Mouse (Mus musculus) retina, adult 2 months (tissue): ENCODE measurements around the gene Mtrf1.
"Not testable (repeated sequence)": the region's sequence is repeated elsewhere in the genome, so short reads cannot be mapped to it uniquely, and the experiment has no call there.

ENCODE experiments used
- DNase-seq: peaks from one replicate; pipeline ENCODE4 v3.0.0-alpha.2; 2012; ENCODE audit warnings: low read depth, low spot score

The Mtrf1 gene

GRCm38 (mm10) chr14:79397321-79398122 lies at the start of gene Mtrf1:
Gene Mtrf1, plus strand, starts transcription at chr14:79397772.
- DNase-seq = peak; percentile 62

GRCm38 (mm10) chr14:79358055-79358454 lies 39.5 kb upstream of the Mtrf1 start:
- no peak for DNase-seq

GRCm38 (mm10) chr14:79377041-79377440 lies 20.5 kb upstream of the Mtrf1 start:
- no peak for DNase-seq

GRCm38 (mm10) chr14:79383120-79383519 lies 14.5 kb upstream of the Mtrf1 start:
- no peak for DNase-seq

GRCm38 (mm10) chr14:79388304-79388703 lies 9.3 kb upstream of the Mtrf1 start:
- DNase-seq = no peak

GRCm38 (mm10) chr14:79389438-79390264 lies 7.9 kb upstream of the Mtrf1 start:
- no peak for DNase-seq

- peak; percentile 87 for DNase-seq
Observed at GRCm38 (mm10) chr14:79390265-79390926, 7.2 kb upstream of the Mtrf1 start, which contains the start of gene Naa16. Gene Naa16, minus strand, starts transcription at chr14:79390778.

GRCm38 (mm10) chr14:79393289-79393688 lies 4.3 kb upstream of the Mtrf1 start:
- no peak for DNase-seq

- DNase-seq = no peak
Observed at GRCm38 (mm10) chr14:79394564-79394963, 3.0 kb upstream of the Mtrf1 start.

GRCm38 (mm10) chr14:79407641-79408040 lies 10.1 kb downstream of the Mtrf1 start:
- no peak for DNase-seq

- DNase-seq = no peak
Observed at GRCm38 (mm10) chr14:79409278-79409830, 11.8 kb downstream of the Mtrf1 start.

- no peak for DNase-seq
Observed at GRCm38 (mm10) chr14:79410662-79411061, 13.1 kb downstream of the Mtrf1 start.

- DNase-seq = no peak
Observed at GRCm38 (mm10) chr14:79413121-79413520, 15.5 kb downstream of the Mtrf1 start.

- DNase-seq = no peak
Observed at GRCm38 (mm10) chr14:79420083-79420685, 22.6 kb downstream of the Mtrf1 start.

- peak; percentile 77 for DNase-seq
Observed at GRCm38 (mm10) chr14:79425979-79426729, 28.6 kb downstream of the Mtrf1 start, which contains the start of gene Kbtbd7. Gene Kbtbd7, plus strand, starts transcription at chr14:79426511.

GRCm38 (mm10) chr14:79426730-79427365 lies 29.3 kb downstream of the Mtrf1 start:
- DNase-seq = not testable (repeated sequence)

- no peak for DNase-seq
Observed at GRCm38 (mm10) chr14:79434068-79434467, 36.5 kb downstream of the Mtrf1 start.

- DNase-seq = no peak
Observed at GRCm38 (mm10) chr14:79440655-79441054, 43.1 kb downstream of the Mtrf1 start.

GRCm38 (mm10) chr14:79441441-79441840 lies 43.9 kb downstream of the Mtrf1 start:
- DNase-seq = no peak

GRCm38 (mm10) chr14:79444601-79445000 lies 47.0 kb downstream of the Mtrf1 start:
- no peak for DNase-seq
